Mouse (Mus musculus) liver, postnatal 0 days (tissue): ENCODE results near the gene Aarsd1.

Experiments
- CTCF ChIP-seq: sonication (generic); IDR thresholded peaks from 2 replicates; pipeline ENCODE4 v1.5.1; 2016; ENCODE audit warnings: antibody characterized with exemption, low read depth
- EP300 ChIP-seq: IDR thresholded peaks from 2 replicates; pipeline ENCODE4 v1.6.1; 2016; ENCODE audit warnings: antibody characterized with exemption, low read depth, mild to moderate bottlenecking

DNA sequence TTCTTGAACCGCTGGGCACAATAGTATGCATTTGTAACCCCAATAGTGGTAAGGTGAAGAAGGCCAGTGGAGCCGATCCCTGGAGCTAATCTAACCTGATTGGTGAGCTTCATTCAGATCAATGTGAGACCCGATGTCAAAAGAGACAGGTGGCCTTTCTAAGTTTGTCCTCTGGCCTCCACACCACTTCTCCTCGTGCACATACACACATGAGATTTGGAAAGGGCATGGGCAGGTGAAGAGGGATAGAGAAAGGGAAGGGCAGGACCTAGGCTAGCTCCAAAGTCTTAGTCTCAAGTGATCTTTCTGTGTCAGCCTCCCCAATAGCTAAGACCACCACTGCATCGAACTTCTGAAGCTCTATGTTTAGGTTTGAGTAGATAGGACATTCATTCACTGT is 47.3 kb downstream of the Aarsd1 start:
- TF ChIP-seq CTCF (no peak), EP300 (no peak)
